Mouse (Mus musculus) lung, adult 2 months (tissue): ENCODE results near the gene Bbc3.

Experiments
- CTCF ChIP-seq: fragments of 200-500 bp; IDR thresholded peaks from 2 replicates; pipeline ENCODE4 v1.5.1; 2011; ENCODE audit warnings: mild to moderate bottlenecking, low read length, control low read depth; ENCODE audit not compliant: insufficient read depth
- POLR2A ChIP-seq: fragments of 200-500 bp; IDR thresholded peaks from 2 replicates; pipeline ENCODE4 v1.6.1; 2011; ENCODE audit warnings: low read depth, mild to moderate bottlenecking, control low read depth, low read length, borderline replicate concordance; ENCODE audit errors: extremely low read depth

DNA sequence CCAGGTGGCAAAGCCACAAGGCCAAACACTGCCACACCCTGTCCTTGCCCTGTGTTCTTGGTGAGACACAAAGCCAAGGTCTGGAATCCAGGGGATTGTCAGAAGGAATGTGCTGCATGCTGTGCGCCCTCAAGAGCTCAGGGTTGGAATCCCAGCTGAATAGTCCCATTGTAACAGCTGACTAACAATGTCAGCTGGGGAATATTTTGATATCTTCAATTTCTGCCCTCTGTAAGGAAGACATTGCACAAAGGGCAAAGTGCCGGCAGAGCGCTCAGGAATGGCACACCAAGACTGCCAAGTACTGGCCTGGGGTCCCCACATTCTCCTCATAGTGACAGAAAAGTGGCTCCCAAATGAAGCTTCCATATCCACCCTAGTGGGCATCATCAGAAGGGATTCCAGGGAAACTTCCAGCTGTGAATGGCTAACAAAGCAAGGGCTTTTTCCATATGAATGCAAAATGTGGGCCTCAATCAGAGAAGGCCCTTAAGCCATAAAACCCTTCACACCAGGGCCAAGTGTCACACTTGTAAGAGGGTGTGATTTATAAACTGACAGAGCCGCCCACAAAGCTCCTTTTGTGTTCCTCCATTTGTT lies 56.8 kb downstream of the Bbc3 start:
- TF ChIP-seq CTCF (no peak), POLR2A (no peak)
